Mouse (Mus musculus) urinary bladder, postnatal 25 days (tissue): ENCODE measurements around the gene Cavin1.

Experiments used
- DNase-seq: peaks from one replicate; pipeline ENCODE4 v3.0.0; 2022; ENCODE audit warnings: low spot score

Cavin1 gene

DNA sequence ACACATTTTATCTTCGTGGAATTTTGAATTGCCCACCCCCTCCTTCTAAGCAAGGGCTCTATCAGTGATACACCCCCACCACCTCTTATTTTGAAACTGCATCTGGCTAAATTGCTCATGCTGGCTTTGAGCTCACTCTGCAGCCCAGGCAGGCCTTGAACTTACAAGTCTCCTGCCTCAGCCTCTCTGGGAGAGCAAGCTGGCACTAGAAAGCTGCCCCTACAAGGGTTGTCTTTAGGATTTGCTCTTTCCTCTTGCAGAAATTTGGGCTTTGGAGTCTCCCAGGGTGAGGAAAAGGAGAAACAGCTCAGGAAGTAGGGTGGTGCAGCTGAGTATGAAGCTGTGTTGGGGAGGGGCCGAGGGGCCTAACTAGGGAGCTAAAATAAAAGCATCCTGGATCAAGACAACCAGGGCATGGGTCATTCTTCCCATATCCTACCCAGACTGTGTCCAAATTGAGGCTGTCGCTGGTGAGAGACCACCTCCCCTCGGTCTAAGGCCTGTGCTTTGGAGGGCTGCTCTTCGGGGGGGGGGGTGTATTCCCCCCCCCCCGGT lies 12.7 kb downstream of the Cavin1 start:
- no peak for DNase-seq

DNA sequence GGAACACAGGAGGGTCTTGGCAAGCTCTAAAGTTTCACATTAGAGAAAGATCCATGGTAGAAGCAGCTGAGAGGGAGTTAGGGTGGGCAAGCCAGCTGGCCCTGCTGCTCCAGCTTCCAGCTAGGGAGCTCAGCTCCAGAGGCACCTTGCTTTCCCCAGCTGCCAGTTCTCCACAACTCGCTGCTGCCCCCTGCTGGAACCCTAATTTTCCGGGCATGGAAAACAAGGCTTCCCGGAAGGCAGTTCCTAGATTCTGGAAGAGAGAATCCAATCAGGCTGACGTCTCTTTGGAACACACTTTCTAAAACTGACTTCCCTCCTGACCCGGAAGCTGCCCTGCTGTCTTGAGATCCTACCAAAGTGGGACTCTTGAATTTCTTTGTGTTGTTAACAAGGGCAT lies 13.4 kb downstream of the Cavin1 start:
- DNase-seq: peak; percentile 93

DNA sequence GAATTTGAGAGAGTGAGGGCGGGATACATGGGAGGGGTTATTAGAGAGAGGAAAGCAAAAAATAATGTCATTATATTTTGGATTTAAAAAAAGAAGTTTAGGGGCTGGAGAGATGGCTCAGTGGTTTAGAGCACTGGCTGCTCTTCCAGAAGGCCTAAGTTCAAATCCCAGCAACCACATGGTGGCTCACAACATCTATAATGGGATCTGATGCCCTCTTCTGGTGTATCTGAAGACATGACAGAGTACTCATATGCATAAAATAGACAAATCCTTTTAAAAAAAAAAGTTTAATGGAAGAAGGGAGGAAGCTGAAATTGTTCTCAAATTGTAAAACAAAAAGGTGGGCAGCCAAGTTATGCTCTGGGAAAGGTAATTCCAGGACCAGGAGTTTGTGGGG lies 21.1 kb downstream of the Cavin1 start:
- DNase-seq: no peak

DNA sequence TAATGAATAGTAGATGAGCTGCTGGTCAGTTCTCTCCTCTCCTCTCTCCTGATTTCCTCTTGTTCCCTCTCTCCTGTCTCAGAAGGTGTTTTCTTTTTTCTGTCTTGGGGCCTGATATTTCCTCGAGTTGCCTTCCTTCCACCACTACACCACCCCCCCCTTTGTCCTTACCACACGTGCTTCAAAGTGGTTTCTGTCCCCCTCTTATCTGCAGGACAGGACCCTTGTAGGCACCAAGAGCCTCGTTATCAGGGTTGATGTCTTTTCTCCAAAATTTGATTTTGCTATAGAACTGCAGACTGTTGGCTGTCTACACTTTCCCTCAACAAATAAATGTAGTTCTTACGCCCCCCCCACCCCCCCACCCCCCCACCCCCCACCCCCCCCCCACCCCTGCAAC lies 22.4 kb downstream of the Cavin1 start:
- DNase-seq: no peak

DNA sequence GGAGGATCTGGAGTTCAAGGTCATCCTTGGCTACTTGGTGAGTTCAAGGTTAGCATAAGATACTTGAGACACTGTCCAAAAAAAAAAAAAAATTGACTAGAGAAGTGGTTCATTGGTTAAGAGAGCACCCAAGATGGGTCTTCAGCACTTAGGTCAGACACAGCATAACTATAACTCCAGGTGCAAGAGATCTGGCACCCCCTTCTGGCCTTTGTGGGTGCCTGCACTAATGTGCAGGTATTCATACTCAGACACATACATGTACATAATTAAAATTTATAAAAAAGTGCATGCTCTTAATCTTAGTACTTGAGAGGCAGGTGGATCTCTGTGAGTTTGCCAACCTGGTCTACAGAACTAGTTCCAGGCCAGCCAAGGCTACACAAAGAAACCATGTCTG lies 23.1 kb downstream of the Cavin1 start:
- DNase-seq: no peak

DNA sequence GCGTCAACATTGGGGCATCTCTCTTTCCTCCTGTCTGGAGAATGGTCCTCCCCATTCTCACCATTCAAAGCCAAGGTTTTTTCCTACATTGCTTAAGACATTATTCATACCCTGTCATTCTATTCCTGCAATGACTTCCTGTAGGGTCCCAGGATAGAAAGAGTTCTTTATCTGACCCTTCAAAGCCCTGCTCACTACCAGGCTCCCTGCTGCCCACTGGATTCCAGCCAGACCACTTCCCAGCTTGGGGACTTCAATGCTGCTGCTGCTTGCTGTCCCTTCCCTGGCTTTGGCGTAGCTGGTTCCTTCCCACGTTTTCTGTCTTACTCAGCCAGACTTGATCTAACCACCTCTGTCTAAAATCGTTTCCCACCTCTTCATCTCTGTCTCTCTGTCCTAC lies 23.8 kb downstream of the Cavin1 start:
- no peak for DNase-seq

DNA sequence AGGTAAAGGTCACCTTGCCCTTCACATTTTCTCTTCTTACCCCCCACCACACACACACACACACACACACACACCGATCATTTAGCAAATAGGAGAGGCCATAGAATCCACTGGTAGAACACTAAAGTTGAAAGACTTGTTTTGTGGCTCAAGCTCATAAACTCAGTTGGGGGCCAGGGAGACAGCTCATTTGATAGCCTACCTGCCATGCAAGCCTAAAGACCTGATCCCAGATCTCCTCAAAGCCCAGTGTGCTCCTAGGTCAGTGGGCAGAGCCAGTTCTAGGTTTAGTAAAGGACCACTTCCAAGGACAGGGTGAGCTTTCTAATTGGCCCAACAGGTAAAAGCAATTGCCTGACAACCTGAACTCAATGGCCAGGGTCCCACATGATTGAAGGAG lies 28.3 kb downstream of the Cavin1 start:
- DNase-seq: no peak

DNA sequence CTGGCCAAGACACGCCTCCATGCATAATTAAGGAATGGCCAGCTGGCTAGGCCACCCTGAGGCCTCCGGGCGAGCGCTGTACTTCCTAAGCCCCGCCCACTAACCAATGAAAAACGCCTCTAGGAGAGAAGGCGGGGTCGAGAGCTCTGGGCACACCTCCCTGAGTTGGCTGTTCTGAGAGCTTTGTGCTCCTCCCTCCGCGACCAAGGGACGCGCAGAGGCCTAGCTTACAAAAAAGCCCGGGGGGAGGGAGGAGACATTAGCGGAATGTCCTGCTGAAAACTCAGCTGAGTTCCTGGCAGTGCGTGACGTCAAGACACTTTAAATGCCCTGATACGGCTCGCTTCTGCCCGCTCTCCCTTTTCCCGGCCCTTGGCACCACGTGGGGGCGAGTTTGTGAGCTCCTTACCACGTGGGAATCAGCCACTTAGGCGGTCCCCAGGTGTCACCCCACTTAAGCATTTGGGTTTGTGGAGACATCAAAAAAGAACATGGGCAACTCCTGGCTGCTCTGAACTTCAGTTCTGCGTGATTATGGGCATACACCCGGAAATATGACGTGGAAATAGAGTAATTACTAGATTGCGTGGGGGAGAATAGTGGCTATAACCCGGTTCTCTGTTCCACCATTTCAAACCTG lies 31.1 kb downstream of the Cavin1 start, which contains the start of gene Stat3:
Stat3 (minus strand) TSS at position 29 of the 640 bp plus-strand sequence.
- peak; percentile 100 for DNase-seq

DNA sequence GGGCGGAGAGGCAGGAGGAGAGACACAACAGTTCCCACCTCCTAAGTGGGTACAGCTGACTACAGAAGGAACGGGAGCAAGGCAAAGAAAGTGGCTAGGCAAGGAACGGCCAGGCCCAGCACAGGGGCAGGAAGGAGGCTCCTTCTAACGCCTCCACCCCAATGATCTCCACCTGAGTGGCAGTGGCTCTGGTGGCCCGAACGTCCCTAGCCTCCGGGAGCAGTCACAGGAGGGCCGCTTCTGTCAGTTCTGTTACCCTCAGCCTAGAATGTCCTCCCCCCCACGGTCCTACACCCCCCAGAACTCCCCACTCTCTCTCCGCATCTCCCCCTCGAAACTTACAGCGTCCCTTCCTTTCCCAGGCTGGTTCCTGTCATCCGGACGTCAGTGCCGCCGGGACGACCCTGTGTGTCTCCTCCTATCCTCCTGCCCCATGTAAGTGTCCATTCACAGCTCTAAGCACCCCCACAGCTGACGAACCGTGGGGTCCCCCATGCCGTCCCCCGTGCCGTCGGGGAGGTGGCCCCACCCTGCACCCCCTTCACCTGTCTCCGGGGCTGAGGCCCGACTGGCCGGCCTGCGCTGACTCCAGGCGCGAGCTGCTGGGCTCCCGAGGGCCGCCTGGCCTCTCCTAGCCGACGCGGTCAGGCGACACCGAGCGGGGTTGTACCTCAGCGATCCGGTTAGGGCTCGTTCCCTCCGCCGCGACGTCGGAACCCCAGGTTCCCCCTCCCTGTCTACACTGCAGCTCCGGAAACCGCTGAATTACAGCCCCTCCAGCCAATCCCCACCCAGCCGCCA lies 31.8 kb downstream of the Cavin1 start:
- DNase-seq: no peak

DNA sequence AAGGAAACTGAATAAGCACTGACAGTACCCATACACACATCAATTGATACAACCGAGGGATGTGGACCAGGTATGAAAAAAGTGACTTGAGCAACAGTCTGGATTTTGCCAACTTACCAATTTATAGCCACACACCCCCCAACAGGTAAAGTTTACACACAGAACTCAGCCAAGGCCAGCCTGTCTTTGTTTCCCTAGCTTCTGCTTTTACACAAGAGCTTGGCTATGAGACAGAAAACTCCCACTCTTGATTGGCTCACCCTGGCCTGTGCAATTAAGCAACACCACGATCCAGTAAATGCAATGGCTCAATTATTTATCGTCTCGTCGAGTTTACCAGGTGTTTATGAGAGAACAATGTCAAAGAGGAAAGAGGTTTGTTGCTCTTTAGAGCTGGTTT lies 32.6 kb downstream of the Cavin1 start:
- no peak for DNase-seq

DNA sequence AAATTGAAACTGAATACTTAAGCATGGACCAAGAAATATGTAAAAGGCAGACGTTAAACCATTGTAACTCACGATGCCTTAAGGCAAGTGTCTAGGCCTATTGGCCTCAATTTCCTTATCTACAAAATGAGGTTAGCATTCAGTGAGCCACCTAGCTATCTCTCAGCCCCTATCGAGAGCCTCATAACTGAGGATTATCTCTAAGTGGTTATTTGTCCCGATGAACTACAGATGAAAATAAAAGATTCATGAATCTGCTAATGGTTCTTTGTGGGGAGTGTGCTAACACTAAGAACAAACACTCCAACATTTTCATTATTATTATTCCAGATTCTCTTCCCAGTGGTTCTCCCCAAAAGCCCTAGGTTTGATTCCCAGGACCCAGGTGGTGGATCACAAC lies 33.4 kb downstream of the Cavin1 start:
- DNase-seq: no peak

DNA sequence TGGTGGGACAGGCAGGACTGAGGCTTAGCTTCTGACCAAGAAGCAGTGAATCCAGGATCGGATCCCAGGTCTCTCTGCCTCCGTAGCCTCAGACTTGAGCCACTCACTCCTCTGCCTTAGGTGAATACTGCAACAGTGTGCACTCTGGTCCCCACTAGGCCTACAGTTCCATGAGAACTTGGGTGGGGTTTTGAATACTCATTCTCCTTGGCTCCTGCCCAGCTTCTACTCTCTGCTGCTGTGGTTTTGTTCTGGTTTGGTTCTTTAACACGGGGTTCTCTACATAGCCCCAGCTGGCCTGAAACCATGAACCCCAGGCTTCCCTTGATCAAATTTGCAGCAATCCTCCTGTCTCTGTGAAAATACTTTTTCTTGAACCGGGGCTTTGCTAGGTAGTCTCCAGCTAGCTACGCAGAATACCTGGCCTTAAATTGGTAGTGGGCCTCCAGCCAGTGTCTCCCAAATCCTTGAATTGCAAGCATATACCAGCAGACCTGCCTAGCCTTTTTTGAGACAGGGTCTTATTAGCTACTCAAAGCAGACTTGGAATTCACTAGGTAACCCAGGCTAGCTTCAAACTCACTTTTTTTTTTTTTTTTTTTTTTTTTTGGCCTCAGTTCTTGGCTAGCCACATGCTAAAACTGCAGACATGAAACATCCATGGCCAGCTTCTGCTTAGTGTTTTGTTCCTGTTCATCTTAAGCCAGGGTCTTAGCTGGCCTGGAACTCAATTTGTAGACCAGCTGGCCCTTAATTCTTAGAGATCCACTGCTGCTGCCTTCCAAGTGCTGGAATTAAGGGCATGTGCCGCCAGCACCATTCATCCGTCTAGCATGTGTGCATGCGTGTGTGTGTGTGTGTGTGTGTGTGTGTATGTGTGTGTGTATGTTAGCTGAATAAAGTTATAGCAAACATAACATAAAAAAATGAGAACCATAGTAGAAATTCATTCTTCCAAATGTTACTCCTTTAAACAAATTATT lies 35.0 kb downstream of the Cavin1 start:
- DNase-seq: no peak

DNA sequence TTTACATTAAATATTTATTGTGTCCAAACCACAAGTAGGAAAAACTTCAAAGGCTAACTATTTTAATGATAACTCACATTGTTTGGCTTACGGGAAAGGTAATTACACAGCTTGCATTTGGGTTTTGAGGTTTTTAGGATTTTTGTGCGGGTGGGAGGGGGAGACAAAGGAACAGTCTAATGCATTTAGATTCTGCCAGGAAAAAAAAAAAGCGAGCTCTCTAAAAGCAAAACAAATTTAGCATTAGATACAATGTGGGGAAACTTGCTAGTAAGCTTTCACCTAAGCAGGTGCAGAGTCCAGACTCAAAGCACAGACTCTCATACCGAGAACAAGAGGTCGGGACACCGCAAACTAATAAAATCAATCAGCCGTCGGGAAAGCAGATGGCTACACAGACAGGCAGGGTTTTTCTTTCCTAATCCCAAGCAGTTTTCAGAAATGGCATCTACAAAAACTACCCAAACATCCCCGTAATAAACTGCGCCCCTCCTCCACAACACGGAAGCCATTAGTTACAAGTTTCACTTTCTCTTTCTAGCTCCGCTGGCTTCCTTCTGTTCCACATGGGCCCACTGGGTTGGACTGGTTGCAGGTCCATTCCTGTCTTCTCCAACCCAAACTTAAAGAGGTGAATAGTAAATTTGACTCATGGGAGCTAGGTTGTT lies 39.3 kb downstream of the Cavin1 start:
- peak; percentile 30 for DNase-seq

DNA sequence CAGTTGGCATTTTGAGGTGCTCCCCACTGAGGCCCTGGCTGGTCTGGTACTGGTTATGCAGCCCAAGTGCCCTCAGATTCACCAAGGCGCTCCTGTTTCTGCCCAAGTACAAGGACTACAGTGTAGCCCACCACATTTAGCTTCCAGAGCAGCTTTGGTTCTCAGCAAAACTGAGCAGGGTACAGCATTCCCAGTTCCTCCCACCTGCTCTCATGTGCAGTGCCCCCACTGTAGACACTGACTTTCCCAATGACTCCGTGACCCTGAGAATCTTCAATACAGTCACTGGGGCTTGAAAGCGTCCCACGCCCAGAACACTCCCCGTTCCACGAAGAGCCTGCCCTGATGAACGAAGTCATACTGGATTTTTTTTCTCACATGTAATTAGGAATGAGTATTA lies 40.1 kb downstream of the Cavin1 start:
- DNase-seq: no peak

DNA sequence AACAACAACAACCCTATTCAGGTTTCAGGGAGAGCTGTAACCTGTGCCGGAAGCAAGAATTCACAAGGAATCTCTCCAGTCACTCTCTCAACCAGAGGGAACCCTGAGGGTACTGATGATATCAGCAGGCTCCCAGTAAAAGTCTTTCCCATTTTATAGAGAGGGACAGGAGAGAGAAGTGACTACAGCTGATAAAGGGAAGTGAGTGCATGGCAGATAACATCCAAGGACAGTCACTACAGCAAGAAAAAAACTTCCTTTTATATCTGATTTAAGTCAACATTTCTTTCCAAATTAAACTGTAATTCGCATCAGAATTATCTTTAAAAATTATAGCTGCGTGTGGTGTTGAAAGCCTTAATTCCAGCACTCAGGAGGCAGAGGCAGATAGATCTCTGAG lies 43.3 kb downstream of the Cavin1 start:
- no peak for DNase-seq

DNA sequence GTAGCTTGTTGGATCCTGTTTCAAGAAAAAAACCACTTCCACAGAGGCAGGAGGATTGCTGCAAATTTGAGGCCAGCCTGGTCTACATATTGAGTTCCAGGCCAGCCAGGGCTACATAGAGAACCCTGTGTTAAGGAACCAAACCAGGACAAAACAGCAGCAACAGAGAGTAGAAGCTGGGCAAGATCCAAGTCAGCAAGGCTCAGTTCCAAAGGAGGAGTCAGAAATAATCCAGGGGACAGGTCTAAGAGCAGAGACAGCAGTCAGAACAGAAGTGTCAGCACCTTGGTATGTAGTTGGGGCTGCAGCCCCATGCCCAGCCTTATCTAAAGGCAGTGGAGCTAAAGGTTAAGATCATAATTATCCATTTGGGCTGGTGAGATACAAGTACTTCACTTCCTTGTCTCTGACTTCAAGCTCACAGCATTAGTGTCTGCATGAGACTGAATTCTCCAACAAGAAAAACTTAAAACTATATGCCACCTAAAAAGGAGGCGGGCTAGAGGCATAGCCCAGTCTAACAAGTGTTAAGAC lies 46.2 kb downstream of the Cavin1 start:
- no peak for DNase-seq

DNA sequence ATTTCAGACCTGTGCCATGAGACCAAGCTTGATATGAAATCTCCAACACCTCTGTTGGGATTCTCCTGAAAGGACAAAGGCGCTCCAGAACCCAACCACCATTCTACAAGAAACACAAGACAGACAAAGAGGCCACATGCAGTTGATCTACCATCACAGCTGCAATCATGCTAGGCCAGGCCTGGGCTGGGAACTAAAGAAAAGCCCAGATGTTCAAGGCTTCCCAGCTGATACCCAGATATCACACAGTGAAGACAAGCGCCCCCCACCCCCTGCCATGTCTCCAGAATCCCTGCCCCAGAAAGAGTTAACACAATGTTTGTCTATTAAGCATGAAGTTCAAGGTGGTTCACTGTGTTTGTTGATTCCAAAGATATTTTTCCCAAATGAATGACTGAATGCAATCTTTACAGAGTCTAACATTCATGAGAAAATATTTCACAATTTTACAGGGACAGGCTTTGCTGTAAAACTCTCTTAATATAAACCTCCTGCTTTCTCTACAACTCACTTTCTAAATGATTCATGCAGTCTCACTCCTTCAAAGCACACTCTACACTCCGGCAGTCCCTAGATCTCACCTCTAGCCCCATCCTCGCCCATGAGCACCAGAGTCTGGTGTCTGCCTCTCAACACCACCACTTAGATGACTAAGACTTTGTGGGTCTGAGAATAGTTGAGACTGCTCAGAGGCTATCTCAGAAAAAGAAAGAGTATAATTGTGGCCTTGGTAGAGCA lies 49.6 kb downstream of the Cavin1 start:
- DNase-seq: no peak

DNA sequence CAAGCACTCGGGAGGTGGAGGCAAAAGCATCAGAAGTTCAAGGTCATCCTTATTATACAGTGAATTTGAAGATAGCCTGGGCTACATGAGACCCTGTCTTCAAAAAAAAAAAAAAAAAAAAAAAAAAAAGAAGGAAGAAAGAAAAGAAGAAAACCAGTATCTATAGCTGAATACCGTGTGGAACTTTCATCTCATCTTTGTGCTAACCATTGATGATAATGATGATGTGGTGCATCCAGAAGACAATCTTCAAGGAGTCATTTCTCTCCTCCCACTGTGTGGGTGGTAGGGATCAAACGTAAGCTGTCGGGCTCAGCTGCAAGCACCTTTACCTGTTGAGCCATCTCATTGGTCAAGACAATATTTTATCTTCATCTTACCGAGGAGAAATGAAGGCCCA lies 52.7 kb downstream of the Cavin1 start:
- DNase-seq: no peak

DNA sequence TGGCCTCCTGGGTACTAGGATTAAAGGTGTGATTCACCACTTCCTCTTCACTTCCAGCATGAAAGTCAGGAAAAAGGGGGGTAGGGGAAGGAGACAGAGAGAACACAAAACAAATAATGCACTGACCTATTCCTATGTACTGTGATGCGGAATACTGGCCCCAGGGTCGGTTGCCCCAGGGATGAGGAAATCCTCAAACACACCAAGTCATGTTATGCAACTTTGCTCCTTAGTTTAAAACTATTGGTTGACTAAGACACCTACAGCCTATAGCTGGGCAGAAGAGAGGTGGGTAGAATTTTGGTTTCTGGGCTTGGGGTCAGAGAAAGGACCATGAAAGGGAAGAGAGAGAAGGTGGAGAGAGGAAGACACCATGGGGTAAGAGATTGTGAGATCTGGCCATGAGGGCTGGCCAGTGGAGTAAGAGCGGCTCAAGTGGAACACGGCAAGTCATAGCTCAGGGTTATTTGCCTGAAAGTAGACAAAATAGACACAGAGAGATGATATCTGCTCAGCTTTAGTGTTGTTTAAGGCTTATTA lies 54.2 kb downstream of the Cavin1 start:
- no peak for DNase-seq

DNA sequence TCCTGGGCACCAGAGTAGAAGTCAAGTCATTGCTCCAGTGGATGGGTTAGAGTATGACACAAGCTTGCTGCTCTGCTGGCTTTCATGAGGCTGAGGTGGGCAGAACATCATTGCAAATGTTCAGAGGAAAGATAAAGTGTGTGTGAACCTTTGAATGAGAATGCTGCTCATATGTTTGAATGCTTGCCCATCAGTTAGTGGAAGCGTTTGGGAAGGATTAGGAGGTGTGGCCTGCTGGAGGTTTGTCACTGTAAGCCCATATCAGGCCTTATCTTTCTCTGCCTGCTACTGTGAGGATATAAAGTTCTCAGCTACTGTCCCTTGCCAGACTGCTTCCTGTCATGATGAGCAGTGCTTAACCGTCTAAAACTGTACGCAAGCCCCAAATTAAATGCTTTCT lies 55.6 kb downstream of the Cavin1 start:
- no peak for DNase-seq
